Mouse (Mus musculus): ENCODE results near the gene Cbx4.

- TF ChIP-seq CTCF (IDR thresholded peaks at IDR 0.05) (no peak), EP300 (IDR thresholded peaks at IDR 0.05) (no peak)
Measured at GRCm38 (mm10) chr11:119134586-119134985, 48.6 kb upstream of the Cbx4 start.

Data from lung, postnatal 0 days (tissue).